Mouse (Mus musculus): Measurements from ENCODE around the gene Vmn1r13. TPM values are rescaled to one million over a fixed set of nuclear protein-coding genes. Genes with fewer than 3 reads are reported as not detected.

The Vmn1r13 gene
- not detected for polyA plus RNA-seq (2014; fragmentation: Illumina TruSeq; extraction: RNeasy Lipid Tissue Mini Kit (QIAGEN cat#74804); ENCODE audit: low read depth, low replicate concordance)

DNA sequence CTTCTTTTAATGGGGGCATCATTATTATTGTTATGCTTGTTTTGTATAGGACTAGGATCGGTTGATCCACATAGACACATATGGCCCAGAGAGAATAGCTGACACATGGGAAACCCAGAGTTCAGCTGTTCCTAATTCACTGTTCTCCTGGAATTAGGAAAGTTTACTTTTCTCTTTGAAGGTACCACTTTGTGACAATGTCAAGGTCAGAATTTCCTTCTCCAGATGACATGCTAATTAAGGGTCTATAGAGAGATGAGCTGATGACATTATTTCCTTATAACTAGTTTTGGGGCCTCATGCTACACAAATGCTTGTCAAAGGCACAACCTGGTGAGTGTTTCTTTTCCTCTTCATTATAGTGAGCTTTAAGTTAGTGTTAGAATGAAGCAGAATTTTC, at the start of gene Vmn1r13:
TSS of gene Vmn1r13 (plus strand) at position 301 of the 400 bp plus-strand sequence.

DNA sequence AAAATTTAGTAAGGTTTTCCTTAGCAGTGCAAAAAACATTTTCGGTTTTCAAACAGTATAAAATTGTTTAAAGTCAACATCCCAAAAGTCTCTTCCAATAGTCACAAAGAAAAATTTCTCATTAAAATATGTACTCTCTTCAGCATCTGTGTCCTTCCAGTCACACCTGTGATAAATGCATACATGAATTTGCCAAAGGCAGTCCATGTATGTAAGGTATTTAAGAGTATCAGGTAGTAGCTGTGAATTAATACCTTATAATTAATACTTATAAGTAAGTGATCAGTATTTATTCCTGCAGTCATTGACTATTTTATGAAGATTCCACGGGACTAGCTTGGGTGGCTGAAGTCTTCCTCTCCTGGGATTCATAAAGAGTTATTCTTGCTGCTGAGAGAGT, 46.5 kb upstream of the Vmn1r13 start, which contains the start of gene Vmn1r12:
TSS of gene Vmn1r12 (plus strand) at position 301 of the 400 bp plus-strand sequence.

DNA sequence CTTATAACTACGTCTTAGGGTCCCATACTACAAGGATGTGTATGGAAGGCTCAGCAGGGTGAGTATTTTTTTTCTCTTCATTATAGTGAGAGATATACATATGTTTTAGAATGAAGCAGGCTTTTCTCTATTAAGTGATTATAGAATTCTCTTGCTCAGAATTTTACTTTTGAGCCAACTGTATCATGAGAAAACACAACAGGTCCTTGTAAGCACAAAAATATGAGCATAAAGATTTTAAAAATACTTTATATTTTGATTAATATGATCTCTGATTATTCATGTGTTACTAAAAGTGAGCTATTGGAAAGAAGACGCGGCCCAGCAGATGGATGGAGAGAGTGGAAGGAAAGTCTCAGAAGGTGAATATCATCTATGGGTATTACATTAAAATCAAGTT, 28.3 kb downstream of the Vmn1r13 start, which contains the start of gene Vmn1r14:
TSS of gene Vmn1r14 (plus strand) at position 301 of the 400 bp plus-strand sequence.

DNA sequence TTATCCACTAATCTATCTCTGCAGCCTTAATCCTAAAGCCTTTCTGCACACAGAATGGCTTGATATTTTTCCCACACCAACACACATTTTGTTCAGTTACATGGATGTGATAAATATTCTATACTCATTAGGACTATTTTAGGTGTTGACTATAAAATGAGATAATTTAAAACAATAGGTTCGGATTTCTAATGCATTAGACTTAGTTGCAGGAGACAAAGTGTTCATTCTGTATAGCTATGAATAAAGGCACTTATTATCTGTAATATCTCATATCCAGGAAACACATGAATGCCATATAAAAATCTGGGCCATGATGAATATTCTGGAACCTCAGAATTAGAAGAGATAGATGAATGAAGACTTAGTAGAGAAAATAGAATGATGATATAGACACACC, 54.6 kb downstream of the Vmn1r13 start, which contains the start of gene Vmn1r15:
TSS of gene Vmn1r15 (plus strand) at position 301 of the 400 bp plus-strand sequence.

Other genes starting within 250 kb of the Vmn1r13 start
- not detected for gene Vmn1r5, start 233.0 kb upstream of the Vmn1r13 start, polyA plus RNA-seq (2014; fragmentation: Illumina TruSeq; extraction: RNeasy Lipid Tissue Mini Kit (QIAGEN cat#74804); ENCODE audit: low read depth, low replicate concordance)
- gene Vmn1r6, start 206.0 kb upstream of the Vmn1r13 start, polyA plus RNA-seq (2014; fragmentation: Illumina TruSeq; extraction: RNeasy Lipid Tissue Mini Kit (QIAGEN cat#74804); ENCODE audit: low read depth, low replicate concordance) = not detected
- gene Vmn1r7, start 178.0 kb upstream of the Vmn1r13 start, polyA plus RNA-seq (2014; fragmentation: Illumina TruSeq; extraction: RNeasy Lipid Tissue Mini Kit (QIAGEN cat#74804); ENCODE audit: low read depth, low replicate concordance) = not detected
- gene Vmn1r8, start 171.0 kb upstream of the Vmn1r13 start, polyA plus RNA-seq (2014; fragmentation: Illumina TruSeq; extraction: RNeasy Lipid Tissue Mini Kit (QIAGEN cat#74804); ENCODE audit: low read depth, low replicate concordance) = not detected
- gene Vmn1r9, start 136.5 kb upstream of the Vmn1r13 start, polyA plus RNA-seq (2014; fragmentation: Illumina TruSeq; extraction: RNeasy Lipid Tissue Mini Kit (QIAGEN cat#74804); ENCODE audit: low read depth, low replicate concordance) = not detected
- not detected for gene Vmn1r10, start 93.8 kb upstream of the Vmn1r13 start, polyA plus RNA-seq (2014; fragmentation: Illumina TruSeq; extraction: RNeasy Lipid Tissue Mini Kit (QIAGEN cat#74804); ENCODE audit: low read depth, low replicate concordance)
- gene Vmn1r11, start 69.8 kb upstream of the Vmn1r13 start, polyA plus RNA-seq (2014; fragmentation: Illumina TruSeq; extraction: RNeasy Lipid Tissue Mini Kit (QIAGEN cat#74804); ENCODE audit: low read depth, low replicate concordance) = not detected
- not detected for gene Vmn1r12, start 46.4 kb upstream of the Vmn1r13 start, polyA plus RNA-seq (2014; fragmentation: Illumina TruSeq; extraction: RNeasy Lipid Tissue Mini Kit (QIAGEN cat#74804); ENCODE audit: low read depth, low replicate concordance)
- not detected for gene Vmn1r14, start 28.4 kb downstream of the Vmn1r13 start, polyA plus RNA-seq (2014; fragmentation: Illumina TruSeq; extraction: RNeasy Lipid Tissue Mini Kit (QIAGEN cat#74804); ENCODE audit: low read depth, low replicate concordance)
- gene Vmn1r15, start 54.7 kb downstream of the Vmn1r13 start, polyA plus RNA-seq (2014; fragmentation: Illumina TruSeq; extraction: RNeasy Lipid Tissue Mini Kit (QIAGEN cat#74804); ENCODE audit: low read depth, low replicate concordance) = not detected
- gene Vmn1r16, start 126.2 kb downstream of the Vmn1r13 start, polyA plus RNA-seq (2014; fragmentation: Illumina TruSeq; extraction: RNeasy Lipid Tissue Mini Kit (QIAGEN cat#74804); ENCODE audit: low read depth, low replicate concordance) = not detected
- gene Vmn1r17, start 160.4 kb downstream of the Vmn1r13 start, polyA plus RNA-seq (2014; fragmentation: Illumina TruSeq; extraction: RNeasy Lipid Tissue Mini Kit (QIAGEN cat#74804); ENCODE audit: low read depth, low replicate concordance) = not detected
- gene Vmn1r18, start 192.5 kb downstream of the Vmn1r13 start, polyA plus RNA-seq (2014; fragmentation: Illumina TruSeq; extraction: RNeasy Lipid Tissue Mini Kit (QIAGEN cat#74804); ENCODE audit: low read depth, low replicate concordance) = not detected
- not detected for gene Vmn1r19, start 200.5 kb downstream of the Vmn1r13 start, polyA plus RNA-seq (2014; fragmentation: Illumina TruSeq; extraction: RNeasy Lipid Tissue Mini Kit (QIAGEN cat#74804); ENCODE audit: low read depth, low replicate concordance)
- gene Vmn1r20, start 225.6 kb downstream of the Vmn1r13 start, polyA plus RNA-seq (2014; fragmentation: Illumina TruSeq; extraction: RNeasy Lipid Tissue Mini Kit (QIAGEN cat#74804); ENCODE audit: low read depth, low replicate concordance) = not detected